Mouse (Mus musculus) megakaryocyte, embryonic 14.5 days (primary cell): Measurements from ENCODE around the gene Ddx19b.

Source experiments
- FLI1 ChIP-seq: IDR thresholded peaks from 2 replicates; pipeline ENCODE4 v1.6.1; 2012; ENCODE audit warnings: low read length, inconsistent platforms, mixed read lengths
- GATA1 ChIP-seq: IDR thresholded peaks from 3 replicates; pipeline ENCODE4 v1.6.1; 2012; ENCODE audit warnings: mixed read lengths, low read length, inconsistent platforms, borderline replicate concordance

- TF ChIP-seq GATA1 = no peak
- TF ChIP-seq FLI1 = no peak
Measured at GRCm38 (mm10) chr8:111058946-111059572, 27.5 kb upstream of the Ddx19b start.
